Mouse (Mus musculus): ENCODE measurements at regions not wholly inside any gene's neighbourhood (a gene's known extent, or its start where the extent isn't known, plus 50 kb on each side); places are given as distances from the start of the nearest gene placed in this dataset.

DNA sequence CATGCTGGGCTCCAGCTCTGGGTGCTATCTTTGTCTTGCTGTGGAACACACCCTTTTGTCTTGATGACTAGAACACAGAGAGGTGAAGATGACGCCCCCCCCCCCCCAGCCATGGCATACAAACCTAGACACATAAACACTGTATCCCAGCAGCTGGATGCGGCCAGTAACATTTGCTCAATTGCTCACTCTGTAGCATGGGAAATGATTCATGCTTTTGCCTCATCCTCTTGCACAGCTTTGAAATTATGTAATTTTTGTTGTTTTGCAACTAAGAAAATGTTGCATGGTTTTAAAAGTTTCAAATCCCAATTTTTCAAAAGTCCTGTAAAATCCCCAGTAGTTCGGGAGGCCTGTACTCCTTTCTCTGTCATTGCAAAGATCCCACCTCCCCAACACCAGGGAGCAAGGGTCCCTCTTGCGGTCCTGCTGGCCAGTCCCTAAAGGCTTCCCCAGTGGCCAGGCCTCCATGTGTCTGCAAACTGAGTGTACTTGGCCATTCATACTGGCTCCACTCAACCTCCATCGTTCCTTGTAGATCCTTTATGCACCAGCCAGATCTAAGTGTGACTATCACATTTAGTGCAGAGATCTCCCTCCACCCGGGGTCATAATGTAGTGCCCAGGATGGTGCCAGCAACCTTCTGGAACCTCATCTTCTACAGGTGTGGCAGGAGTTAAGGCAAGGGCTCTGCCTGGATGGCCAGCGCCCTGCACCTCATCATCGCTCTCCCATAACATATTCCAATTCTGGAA, 123.3 kb upstream of the Spdye4c start:
- TF ChIP-seq POLR2A (IDR thresholded peaks at IDR 0.05; ENCODE audit: low read depth, low read length) (no peak), CTCF (IDR thresholded peaks at IDR 0.05; ENCODE audit: extremely low read depth, insufficient read length, insufficient replicate concordance, low read depth, low read length) (no peak)

All from small intestine, adult 2 months (tissue).